Mouse (Mus musculus): ENCODE results near the gene Tubd1. TPM values are rescaled to one million over a fixed set of nuclear protein-coding genes. Genes with fewer than 3 reads are reported as not detected.
A peak's percentile ranks its signal among the peaks of the same experiment; 100 is the strongest.

Tubd1 gene
- not detected in 2 replicates for polyA plus RNA-seq (2012; ENCODE audit: insufficient read depth, insufficient read length, low replicate concordance, missing spikeins)

- no peak within 1 kb of the TSS; the same call in 1 of the 2 replicates for H3K27ac ChIP-seq (ENCODE audit: insufficient read depth, low read depth, low read length)
- no peaks in the 10 kb centered on the region; the same call in 1 of the 2 replicates for H3K4me1 ChIP-seq (ENCODE audit: control insufficient read depth, insufficient read depth, low read length)
- H3K4me3 ChIP-seq (ENCODE audit: insufficient read depth, low read depth, low read length) = peak within 1 kb of the TSS; percentile 83
- WGBS = under 1% methylated on average over 43 of the region's 43 CpGs
- TF ChIP-seq POLR2A (IDR thresholded peaks at IDR 0.05; ENCODE audit: insufficient read depth, low read depth, low read length) (peak; percentile 92), CTCF (IDR thresholded peaks at IDR 0.05; ENCODE audit: insufficient read depth, low read depth, low read length) (no peak)
Measured at GRCm38 (mm10) chr11:86544639-86545299, at the start of gene Tubd1, which contains the start of gene Rps6kb1. Gene Tubd1, plus strand, starts transcription at chr11:86544991. Gene Rps6kb1, minus strand, starts transcription at chr11:86544805.

GRCm38 (mm10) chr11:86497356-86497755 lies 47.4 kb upstream of the Tubd1 start:
- H3K4me1 ChIP-seq (ENCODE audit: control insufficient read depth, insufficient read depth, low read length) = no peaks in the 10 kb centered on the region
- no peak for TF ChIP-seq CTCF (IDR thresholded peaks at IDR 0.05; ENCODE audit: insufficient read depth, low read depth, low read length)
- TF ChIP-seq POLR2A (IDR thresholded peaks at IDR 0.05; ENCODE audit: insufficient read depth, low read depth, low read length) = no peak
- H3K27ac ChIP-seq (ENCODE audit: insufficient read depth, low read depth, low read length) = no peak overlapping the region
- 88% methylated on average over 1 of the region's 1 CpGs for WGBS
- no peak overlapping the region for H3K4me3 ChIP-seq (ENCODE audit: insufficient read depth, low read depth, low read length)

- 71% methylated on average over 3 of the region's 3 CpGs for WGBS
- no peak overlapping the region for H3K4me3 ChIP-seq (ENCODE audit: insufficient read depth, low read depth, low read length)
- no peaks in the 10 kb centered on the region for H3K4me1 ChIP-seq (ENCODE audit: control insufficient read depth, insufficient read depth, low read length)
- H3K27ac ChIP-seq (ENCODE audit: insufficient read depth, low read depth, low read length) = no peak overlapping the region
- no peak for TF ChIP-seq CTCF (IDR thresholded peaks at IDR 0.05; ENCODE audit: insufficient read depth, low read depth, low read length)
- no peak for TF ChIP-seq POLR2A (IDR thresholded peaks at IDR 0.05; ENCODE audit: insufficient read depth, low read depth, low read length)
Measured at GRCm38 (mm10) chr11:86497908-86498307, 46.9 kb upstream of the Tubd1 start.

GRCm38 (mm10) chr11:86500795-86501194 lies 44.0 kb upstream of the Tubd1 start:
- TF ChIP-seq CTCF (IDR thresholded peaks at IDR 0.05; ENCODE audit: insufficient read depth, low read depth, low read length) (no peak), POLR2A (IDR thresholded peaks at IDR 0.05; ENCODE audit: insufficient read depth, low read depth, low read length) (no peak)
- Histone ChIP-seq H3K4me1 (ENCODE audit: control insufficient read depth, insufficient read depth, low read length) (no peaks in the 10 kb centered on the region), H3K4me3 (ENCODE audit: insufficient read depth, low read depth, low read length) (no peak overlapping the region), H3K27ac (ENCODE audit: insufficient read depth, low read depth, low read length) (no peak overlapping the region)
- 80% methylated on average over 1 of the region's 1 CpGs for WGBS

GRCm38 (mm10) chr11:86503121-86503520 lies 41.7 kb upstream of the Tubd1 start:
- no peak for TF ChIP-seq POLR2A (IDR thresholded peaks at IDR 0.05; ENCODE audit: insufficient read depth, low read depth, low read length)
- TF ChIP-seq CTCF (IDR thresholded peaks at IDR 0.05; ENCODE audit: insufficient read depth, low read depth, low read length) = no peak
- WGBS = 92% methylated on average over 2 of the region's 2 CpGs
- H3K4me1 ChIP-seq (ENCODE audit: control insufficient read depth, insufficient read depth, low read length) = no peaks in the 10 kb centered on the region

GRCm38 (mm10) chr11:86507334-86507733 lies 37.5 kb upstream of the Tubd1 start:
- no peak overlapping the region for H3K4me3 ChIP-seq (ENCODE audit: insufficient read depth, low read depth, low read length)
- H3K4me1 ChIP-seq (ENCODE audit: control insufficient read depth, insufficient read depth, low read length) = no peaks in the 10 kb centered on the region
- TF ChIP-seq POLR2A (IDR thresholded peaks at IDR 0.05; ENCODE audit: insufficient read depth, low read depth, low read length) (no peak), CTCF (IDR thresholded peaks at IDR 0.05; ENCODE audit: insufficient read depth, low read depth, low read length) (no peak)
- 96% methylated on average over 2 of the region's 2 CpGs for WGBS
- H3K27ac ChIP-seq (ENCODE audit: insufficient read depth, low read depth, low read length) = no peak overlapping the region

More at GRCm38 (mm10) chr11:86503121-86503520, 41.7 kb upstream of the Tubd1 start:
- Histone ChIP-seq H3K27ac (ENCODE audit: insufficient read depth, low read depth, low read length) (no peak overlapping the region), H3K4me3 (ENCODE audit: insufficient read depth, low read depth, low read length) (no peak overlapping the region)

- no peak for TF ChIP-seq CTCF (IDR thresholded peaks at IDR 0.05; ENCODE audit: insufficient read depth, low read depth, low read length)
- TF ChIP-seq POLR2A (IDR thresholded peaks at IDR 0.05; ENCODE audit: insufficient read depth, low read depth, low read length) = no peak
- 78% methylated on average over 2 of the region's 2 CpGs for WGBS
- Histone ChIP-seq H3K27ac (ENCODE audit: insufficient read depth, low read depth, low read length) (no peak overlapping the region), H3K4me1 (ENCODE audit: control insufficient read depth, insufficient read depth, low read length) (no peaks in the 10 kb centered on the region), H3K4me3 (ENCODE audit: insufficient read depth, low read depth, low read length) (no peak overlapping the region)
Measured at GRCm38 (mm10) chr11:86507991-86508390, 36.8 kb upstream of the Tubd1 start.

GRCm38 (mm10) chr11:86516620-86517019 lies 28.2 kb upstream of the Tubd1 start:
- Histone ChIP-seq H3K4me1 (ENCODE audit: control insufficient read depth, insufficient read depth, low read length) (no peaks in the 10 kb centered on the region), H3K4me3 (ENCODE audit: insufficient read depth, low read depth, low read length) (no peak overlapping the region), H3K27ac (ENCODE audit: insufficient read depth, low read depth, low read length) (no peak overlapping the region)
- no peak for TF ChIP-seq CTCF (IDR thresholded peaks at IDR 0.05; ENCODE audit: insufficient read depth, low read depth, low read length)
- TF ChIP-seq POLR2A (IDR thresholded peaks at IDR 0.05; ENCODE audit: insufficient read depth, low read depth, low read length) = no peak
- WGBS = 88% methylated on average over 3 of the region's 3 CpGs

- no peak overlapping the region for H3K27ac ChIP-seq (ENCODE audit: insufficient read depth, low read depth, low read length)
- TF ChIP-seq CTCF (IDR thresholded peaks at IDR 0.05; ENCODE audit: insufficient read depth, low read depth, low read length) = no peak
- TF ChIP-seq POLR2A (IDR thresholded peaks at IDR 0.05; ENCODE audit: insufficient read depth, low read depth, low read length) = no peak
- H3K4me3 ChIP-seq (ENCODE audit: insufficient read depth, low read depth, low read length) = no peak overlapping the region
- 93% methylated on average over 3 of the region's 3 CpGs for WGBS
- H3K4me1 ChIP-seq (ENCODE audit: control insufficient read depth, insufficient read depth, low read length) = no peaks in the 10 kb centered on the region
Measured at GRCm38 (mm10) chr11:86517229-86517628, 27.6 kb upstream of the Tubd1 start.
